ENCODE assay signal across 8 mouse cellular contexts in genomic region chr12:79193441-79193840, GRCm38 (mm10). TPM values are rescaled to one million over a fixed set of nuclear protein-coding genes. Genes with fewer than 3 reads are reported as not detected.
A peak's percentile ranks its signal among the peaks of the same experiment; 100 is the strongest.
DNase-seq lines count a peak whose midpoint lies in the region; ATAC-seq and TF ChIP-seq lines count a peak whose summit lies in the region.

No protein-coding gene starts in this region.

- ATAC-seq in heart, embryonic 11.5 days (replicated peaks; ENCODE audit: insufficient number of reproducible peaks, low FRiP score, low TSS enrichment), result no peak
- peak; percentile 30; the same call in 1 of the 2 replicates for ATAC-seq in stomach, postnatal 0 days (ENCODE audit: low FRiP score, low TSS enrichment)

- no peaks in the 10 kb centered on the region for H3K9me3 ChIP-seq in heart, embryonic 11.5 days (replicated peaks; ENCODE audit: control insufficient read depth, low read length)
- H3K9me3 ChIP-seq in stomach, postnatal 0 days (ENCODE audit: control insufficient read depth, low read length), result no peaks in the 10 kb centered on the region

- TF ChIP-seq CTCF in stomach, postnatal 0 days (IDR thresholded peaks at IDR 0.05; ENCODE audit: low read depth), result peak; percentile 86

- no peaks in the 10 kb centered on the region for H3K4me1 ChIP-seq in heart, embryonic 11.5 days (ENCODE audit: control insufficient read depth, insufficient read depth, low read length)
- no peaks in the 10 kb centered on the region for H3K4me1 ChIP-seq in stomach, postnatal 0 days (replicated peaks; ENCODE audit: control insufficient read depth, insufficient read depth)

- no peaks in the 10 kb centered on the region for H3K27me3 ChIP-seq in heart, embryonic 11.5 days (ENCODE audit: control insufficient read depth, insufficient read depth, low read length)
- no peaks in the 10 kb centered on the region for H3K27me3 ChIP-seq in stomach, postnatal 0 days (ENCODE audit: control insufficient read depth, insufficient read depth, low read length)

- no peak overlapping the region for H3K9ac ChIP-seq in heart, embryonic 11.5 days (ENCODE audit: low read depth, low read length)
- no peak overlapping the region for H3K9ac ChIP-seq in stomach, postnatal 0 days (ENCODE audit: low read length)

- TF ChIP-seq EP300 in stomach, postnatal 0 days (optimal IDR thresholded peaks at IDR 0.05), result no peak

- no peak overlapping the region for H3K27ac ChIP-seq in heart, embryonic 11.5 days (ENCODE audit: low read depth, low read length)
- H3K27ac ChIP-seq in stomach, postnatal 0 days (replicated peaks), result no peak overlapping the region

- DNase-seq in heart, adult 18-20 months, result peak; percentile 59 to 79
- peak; percentile 72 for DNase-seq in MEL-GATA-1-ER (ENCODE audit: extremely low read depth, low read depth)
- peak; percentile 52 for DNase-seq in cerebellum, adult 9-11 months
- peak; percentile 60 for DNase-seq in heart, adult 8-10 months (ENCODE audit: low spot score)
- peak; percentile 68 to 78 for DNase-seq in left cerebral cortex, adult 18-20 months (ENCODE audit: low spot score in 2 of 2)
- DNase-seq in monocyte, adult 2 months (ENCODE audit: low read depth in 1 of 2, low spot score in 2 of 2), result peak; percentile 39 to 43
- peak; percentile 81 for DNase-seq in stomach, postnatal 0 days (ENCODE audit: low spot score)

- 0% methylated on average over 3 of the region's 3 CpGs for WGBS in heart, embryonic 11.5 days (ENCODE audit: insufficient replicate concordance)
- 4% methylated on average over 3 of the region's 3 CpGs for WGBS in stomach, postnatal 0 days

- H3K36me3 ChIP-seq in heart, embryonic 11.5 days (ENCODE audit: control insufficient read depth, insufficient read depth, low read length), result no peaks in the 10 kb centered on the region
- H3K36me3 ChIP-seq in stomach, postnatal 0 days (ENCODE audit: control insufficient read depth, insufficient read depth, low read length), result no peaks in the 10 kb centered on the region

- no peak overlapping the region for H3K4me2 ChIP-seq in heart, embryonic 11.5 days
- H3K4me2 ChIP-seq in stomach, postnatal 0 days (replicated peaks; ENCODE audit: low read depth), result no peak overlapping the region

- H3K4me3 ChIP-seq in heart, embryonic 11.5 days (ENCODE audit: low read depth, low read length), result no peak overlapping the region
- no peak overlapping the region for H3K4me3 ChIP-seq in stomach, postnatal 0 days (ENCODE audit: low read depth, low read length)

RNA-seq across cellular contexts. Expression of gene Rdh11, which starts 1.3 kb away (rescaled TPM):
- total RNA-seq in heart, adult 18-20 months (2021), result 1 to 10 TPM; 2.6 to 3.7 TPM
- polyA plus RNA-seq in heart, embryonic 11.5 days (2014; fragmentation: Nextera tagmentation; extraction: Ambion mirVana), result 17.7 and 18.4 TPM in 2 replicates
- 1 to 10 TPM; 1.6 to 2.6 (median 2.2) TPM for total RNA-seq in heart, adult 8-10 months (2022)
- 10 to 100 TPM; 22.5 to 26.6 TPM for total RNA-seq in left cerebral cortex, adult 18-20 months (2021)
- 16.3 and 17.1 TPM in 2 replicates for polyA plus RNA-seq in stomach, postnatal 0 days (2015; fragmentation: Nextera tagmentation; extraction: Ambion mirVana)

RNA-seq across cellular contexts. Expression of gene Rdh12, which starts 15.3 kb away (rescaled TPM):
- total RNA-seq in heart, adult 18-20 months (2021), result under 1 TPM; 0.30 to 0.77 TPM
- 0.34 and 0.58 TPM in 2 replicates for polyA plus RNA-seq in heart, embryonic 11.5 days (2014; fragmentation: Nextera tagmentation; extraction: Ambion mirVana)
- under 1 TPM in 1 of 4 experiments, not detected in 3; 0.37 TPM for total RNA-seq in heart, adult 8-10 months (2022)
- 1 to 10 TPM; 1.5 to 2.1 TPM for total RNA-seq in left cerebral cortex, adult 18-20 months (2021)
- polyA plus RNA-seq in stomach, postnatal 0 days (2015; fragmentation: Nextera tagmentation; extraction: Ambion mirVana), result 78.8 and 88.1 TPM in 2 replicates

RNA-seq across cellular contexts. Expression of gene Vti1b, which starts 21.0 kb away (rescaled TPM):
- 100 to 1,000 TPM; 108 to 115 TPM for total RNA-seq in heart, adult 18-20 months (2021)
- 88.5 and 99.1 TPM in 2 replicates for polyA plus RNA-seq in heart, embryonic 11.5 days (2014; fragmentation: Nextera tagmentation; extraction: Ambion mirVana)
- total RNA-seq in heart, adult 8-10 months (2022), result 100 to 1,000 TPM; 106 to 116 (median 110) TPM
- 100 to 1,000 TPM; 264 to 275 TPM for total RNA-seq in left cerebral cortex, adult 18-20 months (2021)
- polyA plus RNA-seq in stomach, postnatal 0 days (2015; fragmentation: Nextera tagmentation; extraction: Ambion mirVana), result 110 and 111 TPM in 2 replicates

Comparison
In these comparisons a context has a peak if more than half of its experiments do, and no peak if none do; other contexts are left out.
1. RNA of gene Rdh11, which starts 1.3 kb away (total RNA-seq): 22.5 to 26.6 TPM in left cerebral cortex, adult 18-20 months; 2.6 to 3.7 TPM in heart, adult 18-20 months and 1.6 to 2.6 TPM in heart, adult 8-10 months; every median in the first group is over 4 times any median in the second.
2. Peak in every context shown above with its lines, with median percentiles within 50 percentile points of each other: DNase-seq.